In genomic region chr7:29597291-29597690, GRCm38 (mm10) we compare ENCODE assay signal across 8 mouse cellular contexts.
DNase-seq lines count a peak whose midpoint lies in the region; ATAC-seq and TF ChIP-seq lines count a peak whose summit lies in the region.
"Not testable (repeated sequence)": the region's sequence is repeated elsewhere in the genome, so short reads cannot be mapped to it uniquely, and the experiment has no call there.

No protein-coding gene starts in this region.

- H3K4me1 ChIP-seq in liver, embryonic 14.5 days (replicated peaks; ENCODE audit: control insufficient read depth in 2 of 2, insufficient read depth in 2 of 2, low read length in 1 of 2) = not testable (repeated sequence)

- not testable (repeated sequence) for H3K9ac ChIP-seq in liver, embryonic 14.5 days (replicated peaks)

- DNase-seq in CD8-positive naive resting alpha-beta T cell, adult 2 months (ENCODE audit: low read depth in 2 of 2, low spot score in 2 of 2) = peak; percentile 14 to 37
- peak; percentile 5 to 30 for DNase-seq in adrenal gland, postnatal 4 days (ENCODE audit: low spot score in 2 of 2)
- DNase-seq in embryo, embryonic 9.5 days (ENCODE audit: extremely low spot score) = peak; percentile 60
- DNase-seq in heart, adult 8-10 months (ENCODE audit: low spot score) = peak; percentile 21
- peak; percentile 77 for DNase-seq in kidney, postnatal 4 days
- DNase-seq in liver, embryonic 14.5 days (ENCODE audit: low read depth in 3 of 3, low spot score in 3 of 3) = not testable (repeated sequence)
- DNase-seq in retina, embryonic 14.5 days (ENCODE audit: low spot score) = peak; percentile 80
- peak; percentile 8 to 63 for DNase-seq in thymus, postnatal 10 days (ENCODE audit: low spot score in 2 of 2)

- H3K27me3 ChIP-seq in liver, embryonic 14.5 days (ENCODE audit: control insufficient read depth, insufficient read depth, low read length) = not testable (repeated sequence)

- H3K4me3 ChIP-seq in liver, embryonic 14.5 days (ENCODE audit: insufficient read depth in 1 of 2, low read depth in 2 of 2, low read length in 2 of 2) = not testable (repeated sequence)

- H3K9me3 ChIP-seq in liver, embryonic 14.5 days (ENCODE audit: control insufficient read depth, low read length) = not testable (repeated sequence)

- not testable (repeated sequence) for H3K36me3 ChIP-seq in liver, embryonic 14.5 days (replicated peaks; ENCODE audit: control insufficient read depth, insufficient read depth, low read depth)

- not testable (repeated sequence) for TF ChIP-seq EP300 in liver, embryonic 14.5 days (IDR thresholded peaks at IDR 0.05; ENCODE audit: low read depth)

- peak; percentile 72 for TF ChIP-seq CTCF in liver, embryonic 14.5 days (IDR thresholded peaks at IDR 0.05; ENCODE audit: low read depth)

- 24% methylated on average over 7 of the region's 7 CpGs for WGBS in liver, embryonic 14.5 days (ENCODE audit: insufficient replicate concordance)

- H3K4me2 ChIP-seq in liver, embryonic 14.5 days (ENCODE audit: low read depth) = not testable (repeated sequence)

- H3K27ac ChIP-seq in liver, embryonic 14.5 days = not testable (repeated sequence)

- ATAC-seq in liver, embryonic 14.5 days (ENCODE audit: insufficient read depth) = not testable (repeated sequence)
